Mouse (Mus musculus): Measurements from ENCODE around the gene Alg2.

DNA sequence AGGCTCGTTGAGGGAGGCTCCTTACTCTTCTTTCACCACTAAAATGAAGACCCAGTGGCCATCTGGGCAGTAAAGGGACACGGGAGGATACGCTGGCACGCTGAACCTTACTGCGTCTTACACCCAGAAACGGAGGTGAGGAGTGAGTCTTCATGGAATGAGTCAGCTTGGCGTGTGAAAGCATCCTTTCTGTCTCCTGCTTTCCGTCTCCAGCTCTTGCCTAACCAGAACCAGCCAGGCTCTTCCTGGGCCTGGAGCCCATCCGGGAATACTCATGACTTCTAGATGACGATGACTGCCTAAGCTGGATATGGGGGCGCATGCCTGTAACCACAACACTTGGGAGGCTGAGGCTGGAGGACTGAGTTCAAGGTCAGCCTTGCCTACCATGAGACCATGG lies 33.2 kb downstream of the Alg2 start:
- TF ChIP-seq CTCF (IDR thresholded peaks at IDR 0.05; ENCODE audit: extremely low read depth, insufficient read depth, insufficient read length, insufficient replicate concordance) = no peak
- TF ChIP-seq POLR2A (IDR thresholded peaks at IDR 0.05; ENCODE audit: low read depth, low read length) = no peak
